Mouse (Mus musculus) cerebellum, adult 18-20 months (tissue): ENCODE results near the gene Nrxn2.

Experiments used
- DNase-seq, 2 experiments: peaks; one replicate each; pipeline ENCODE4 v3.0.0; 2021

Gene Nrxn2

GRCm38 (mm10) chr19:6543518-6543917 is 125.0 kb downstream of the Nrxn2 start:
- DNase-seq = peak in 1 of 2 experiments; percentile 16

GRCm38 (mm10) chr19:6544712-6545111 is 126.2 kb downstream of the Nrxn2 start:
- peak in 1 of 2 experiments; percentile 13 for DNase-seq

DNA sequence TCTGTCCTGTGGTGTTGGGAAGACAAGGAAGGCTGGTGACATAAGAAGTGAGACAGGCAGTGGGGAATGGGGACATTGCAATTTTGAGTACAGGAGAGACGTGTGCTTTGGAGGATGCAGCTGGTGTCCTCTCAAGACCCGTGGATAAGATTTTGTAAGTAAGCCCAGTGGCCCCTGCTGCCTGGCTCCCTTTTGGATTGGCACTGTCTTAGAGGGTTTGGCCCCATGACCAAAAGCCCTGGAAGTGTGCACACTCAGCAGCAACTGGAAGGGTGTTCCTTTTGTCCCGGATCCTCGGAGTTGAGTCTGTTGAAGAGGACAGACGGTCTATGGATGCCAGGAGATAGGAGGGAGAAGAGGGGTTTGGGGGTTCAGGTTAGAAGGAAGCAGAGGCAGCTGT is 127.0 kb downstream of the Nrxn2 start:
- peak in 1 of 2 experiments; percentile 20 for DNase-seq

- peak; percentile 91 to 93 for DNase-seq
Measured at GRCm38 (mm10) chr19:6546096-6546495, 127.6 kb downstream of the Nrxn2 start.

- peak; percentile 10 to 35 for DNase-seq
Measured at GRCm38 (mm10) chr19:6547801-6548200, 129.3 kb downstream of the Nrxn2 start.

DNA sequence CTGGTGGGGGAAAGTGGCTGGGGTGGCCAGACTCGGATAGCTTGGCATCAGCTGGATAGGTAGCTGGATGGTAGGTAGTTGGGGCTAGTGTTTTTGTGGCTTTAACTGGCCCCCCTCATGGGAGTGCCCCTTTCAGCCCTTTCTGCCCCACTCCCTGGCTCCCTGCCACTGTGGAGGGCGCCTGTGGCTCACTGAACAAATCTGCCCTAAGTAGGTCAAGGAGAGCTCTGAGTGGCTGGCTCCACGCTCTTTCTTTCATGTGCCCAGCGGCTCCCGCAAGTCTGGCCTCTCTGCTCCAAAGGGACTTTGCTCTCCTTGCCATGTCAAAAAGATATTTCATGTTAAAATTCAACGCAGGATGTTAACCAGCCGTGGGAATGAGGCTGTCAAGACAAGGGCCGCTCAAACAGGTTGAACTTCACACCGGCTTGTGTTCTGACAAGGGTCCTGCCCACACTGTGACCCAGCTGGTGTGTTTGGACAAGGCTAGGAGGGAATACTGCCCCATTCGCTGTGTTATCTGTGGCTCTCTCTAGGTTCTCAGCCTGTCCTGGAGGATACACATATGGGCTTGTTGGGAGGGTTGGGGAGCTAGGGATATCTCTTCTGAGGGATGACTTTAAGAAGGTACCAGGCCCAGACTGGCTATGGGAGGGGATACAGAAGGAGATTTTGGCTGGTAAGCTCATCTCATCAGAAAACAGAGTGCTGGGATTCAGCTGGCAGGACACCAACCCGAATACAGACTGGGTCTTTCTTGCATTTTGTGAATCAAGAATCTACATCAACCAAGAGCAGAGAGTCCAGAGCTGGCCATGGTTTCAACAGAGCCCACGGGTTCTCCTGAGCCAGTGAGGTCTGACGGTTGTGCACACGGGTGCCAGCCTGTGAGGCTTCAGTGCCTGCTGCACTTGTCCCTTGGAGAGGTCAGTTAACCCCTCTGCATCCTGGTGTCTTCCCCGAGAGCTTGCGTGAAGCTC is 130.2 kb downstream of the Nrxn2 start:
- DNase-seq = peak; percentile 59 to 68

GRCm38 (mm10) chr19:6549566-6549965 is 131.0 kb downstream of the Nrxn2 start:
- peak; percentile 82 to 86 for DNase-seq

DNA sequence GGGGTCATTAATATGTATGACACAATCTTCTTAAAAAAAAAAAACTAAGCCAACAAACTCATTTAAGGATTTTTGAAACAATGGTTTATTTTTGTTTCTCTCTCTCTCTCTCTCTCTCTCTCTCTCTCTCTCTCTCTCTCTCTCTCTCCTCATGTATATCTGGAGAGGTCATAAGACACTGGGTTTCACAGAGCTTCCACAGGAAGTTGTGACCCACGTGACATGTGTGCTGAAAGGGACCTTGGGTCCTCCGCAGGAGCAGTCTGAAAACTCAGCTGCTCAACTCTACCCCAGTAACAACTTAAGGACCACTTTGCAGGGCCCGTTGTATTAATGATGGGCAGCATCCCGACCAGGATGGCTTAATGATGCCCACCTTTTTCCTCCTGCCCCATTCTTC is 132.7 kb downstream of the Nrxn2 start:
- DNase-seq = no peak

DNA sequence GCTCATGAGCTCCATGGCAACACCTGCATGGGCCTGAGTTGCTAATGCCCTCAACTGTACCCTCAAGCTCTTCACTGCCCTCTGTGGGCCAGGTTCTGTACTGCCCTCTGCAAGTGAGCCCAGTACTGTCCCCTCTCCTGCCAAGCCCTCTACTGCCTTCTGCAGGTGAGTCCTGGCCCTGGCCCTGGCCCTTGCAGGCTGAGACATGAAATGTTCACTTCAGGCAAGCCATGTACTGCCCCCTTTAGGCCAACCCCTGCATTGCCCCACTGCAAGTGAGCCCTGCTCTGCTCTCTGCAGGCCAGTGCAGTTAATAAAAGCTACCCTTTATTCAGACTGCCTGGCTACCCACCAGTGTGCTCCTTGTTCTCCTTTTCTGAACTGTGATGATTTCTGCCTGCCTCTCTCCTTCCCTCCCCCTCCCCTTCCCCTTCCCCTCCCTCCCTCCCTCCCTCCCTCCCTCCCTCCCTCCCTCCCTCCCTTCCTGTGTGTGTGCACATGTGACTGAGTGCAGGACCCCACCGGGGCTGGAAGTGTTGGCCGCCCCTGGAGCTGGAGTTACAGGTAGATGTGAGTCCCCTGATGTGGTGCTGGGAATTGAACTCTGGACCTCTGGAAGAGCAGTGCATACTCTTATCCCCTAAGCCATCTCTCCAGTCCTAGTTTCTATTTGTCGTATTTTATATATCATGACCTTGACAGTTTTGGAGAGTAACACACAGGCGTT is 133.9 kb downstream of the Nrxn2 start:
- peak; percentile 71 to 76 for DNase-seq

- no peak for DNase-seq
Measured at GRCm38 (mm10) chr19:6553174-6553573, 134.6 kb downstream of the Nrxn2 start.

- peak in 1 of 2 experiments; percentile 12 for DNase-seq
Measured at GRCm38 (mm10) chr19:6553819-6554582, 135.5 kb downstream of the Nrxn2 start.

DNA sequence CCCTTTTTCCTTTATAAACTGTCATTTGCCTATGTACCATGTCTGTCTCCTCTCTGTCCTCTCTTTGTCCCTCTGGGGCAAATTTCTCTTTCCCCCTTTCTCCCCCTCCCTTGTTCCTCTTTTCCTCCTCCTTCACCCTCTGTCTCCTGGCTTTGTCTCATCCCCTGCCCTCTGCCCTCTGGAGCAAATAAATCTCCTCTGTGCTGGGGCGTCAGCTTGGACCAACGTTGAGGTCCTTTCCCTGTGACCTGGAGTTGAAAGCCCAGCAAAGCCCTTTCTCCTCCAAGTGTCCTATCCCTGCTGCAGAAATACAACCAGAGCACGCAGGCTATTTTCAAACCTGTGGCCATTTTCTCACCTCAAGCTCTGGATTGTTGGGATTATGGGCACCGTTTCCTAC is 141.0 kb downstream of the Nrxn2 start:
- DNase-seq = no peak

- no peak for DNase-seq
Measured at GRCm38 (mm10) chr19:6560246-6560815, 141.8 kb downstream of the Nrxn2 start.

- DNase-seq = peak in 1 of 2 experiments; percentile 16
Measured at GRCm38 (mm10) chr19:6565136-6565535, 146.6 kb downstream of the Nrxn2 start.

- peak in 1 of 2 experiments; percentile 30 for DNase-seq
Measured at GRCm38 (mm10) chr19:6566450-6566849, 147.9 kb downstream of the Nrxn2 start.

DNA sequence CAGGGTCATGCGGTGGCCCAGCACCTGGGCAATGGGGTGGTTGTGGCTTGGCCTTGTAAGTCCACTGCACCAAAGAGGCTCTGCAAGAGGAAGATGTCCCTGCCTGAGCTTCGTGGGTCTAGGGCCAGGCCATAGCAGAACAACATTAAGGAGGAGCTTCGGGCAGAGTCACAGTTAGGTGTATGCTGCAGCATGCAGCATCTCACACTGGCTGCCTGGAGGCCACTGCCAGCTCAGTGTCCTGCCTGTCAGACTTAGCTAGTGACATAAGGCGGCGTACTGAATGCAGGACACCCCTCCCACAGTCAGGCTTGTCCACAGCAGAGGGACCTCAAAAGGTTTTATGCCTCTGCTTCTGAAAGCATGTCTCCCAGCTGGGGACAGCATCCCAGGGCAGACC is 150.5 kb downstream of the Nrxn2 start:
- DNase-seq = peak in 1 of 2 experiments; percentile 31

GRCm38 (mm10) chr19:6569561-6569960 is 151.0 kb downstream of the Nrxn2 start:
- DNase-seq = no peak

- DNase-seq = peak in 1 of 2 experiments; percentile 48
Measured at GRCm38 (mm10) chr19:6571476-6571875, 152.9 kb downstream of the Nrxn2 start.

- DNase-seq = peak; percentile 84 to 87
Measured at GRCm38 (mm10) chr19:6572001-6572400, 153.5 kb downstream of the Nrxn2 start.
